Mouse (Mus musculus) testis, adult 2 months (tissue): ENCODE data around the gene Ap3s2. TPM values are rescaled to one million over a fixed set of nuclear protein-coding genes. Genes with fewer than 3 reads are reported as not detected.

ENCODE experiments used
- H3K27ac ChIP-seq: fragments of 200-500 bp; 2 replicates; pipeline ENCODE4 v1.5.1; 2012; ENCODE audit warnings: low read depth, low read length; ENCODE audit not compliant: control insufficient read depth, insufficient read depth
- H3K27me3 ChIP-seq: fragments of 200-500 bp; 2 replicates; pipeline ENCODE4 v1.6.1; 2012; ENCODE audit warnings: mild to moderate bottlenecking, low read length, moderate library complexity; ENCODE audit not compliant: control insufficient read depth, insufficient read depth
- H3K36me3 ChIP-seq: fragments of 200-500 bp; 2 replicates; pipeline ENCODE4 v1.6.1; 2012; ENCODE audit warnings: mild to moderate bottlenecking, low read length; ENCODE audit not compliant: control insufficient read depth, insufficient read depth
- H3K4me1 ChIP-seq: fragments of 200-500 bp; 2 replicates; pipeline ENCODE4 v1.6.1; 2012; ENCODE audit warnings: low read length; ENCODE audit not compliant: control insufficient read depth, insufficient read depth
- H3K4me3 ChIP-seq: fragments of 200-500 bp; 2 replicates; pipeline ENCODE4 v1.5.1; 2012; ENCODE audit warnings: low read depth, mild to moderate bottlenecking, low read length, moderate library complexity, mixed read lengths; ENCODE audit not compliant: control insufficient read depth
- CTCF ChIP-seq: fragments of 200-500 bp; IDR thresholded peaks from 2 replicates; pipeline ENCODE4 v1.5.1; 2012; ENCODE audit warnings: low read depth, mild to moderate bottlenecking, inconsistent platforms, low read length, moderate library complexity; ENCODE audit not compliant: control insufficient read depth, insufficient read depth, insufficient replicate concordance
- POLR2A ChIP-seq: fragments of 200-500 bp; IDR thresholded peaks from 2 replicates; pipeline ENCODE4 v1.6.1; 2012; ENCODE audit warnings: low read depth, mild to moderate bottlenecking, inconsistent platforms, low read length, moderate library complexity; ENCODE audit not compliant: control insufficient read depth
- polyA plus RNA-seq: library from polyadenylated mRNA; depleted of rRNA; stranded (reverse); fragments of >200 nt; gene quantifications from 2 replicates; pipeline ENCODE4 v1.2.3, GENCODE M21; 2012

Ap3s2 gene
- polyA plus RNA-seq, 1 experiment, result 6.3 TPM

- H3K4me1 ChIP-seq, result peaks cover 3% of the 10 kb centered on the region; the same call in 1 of the 2 replicates
- peak overlapping the region; percentile 26 for H3K27ac ChIP-seq
- no peaks in the 10 kb centered on the region for H3K36me3 ChIP-seq
- TF ChIP-seq POLR2A, result no peak
- no peak for TF ChIP-seq CTCF
- H3K27me3 ChIP-seq, result no peaks in the 10 kb centered on the region
- peak overlapping the region; percentile 30; the same call in 1 of the 2 replicates for H3K4me3 ChIP-seq
Measured at GRCm38 (mm10) chr7:79935511-79936205, 15.2 kb upstream of the Ap3s2 start.

GRCm38 (mm10) chr7:79934862-79935510, 14.5 kb upstream of the Ap3s2 start, which contains the start of gene Arpin:
Arpin (minus strand) TSS chr7:79935359.
- H3K36me3 ChIP-seq, result no peaks in the 10 kb centered on the region
- no peaks in the 10 kb centered on the region for H3K27me3 ChIP-seq
- peak within 1 kb of the TSS; percentile 26 for H3K27ac ChIP-seq
- TF ChIP-seq POLR2A (no peak), CTCF (no peak)
- H3K4me3 ChIP-seq, result peak within 1 kb of the TSS; percentile 30
- H3K4me1 ChIP-seq, result peaks cover 3% of the 10 kb centered on the region; the same call in 1 of the 2 replicates

DNA sequence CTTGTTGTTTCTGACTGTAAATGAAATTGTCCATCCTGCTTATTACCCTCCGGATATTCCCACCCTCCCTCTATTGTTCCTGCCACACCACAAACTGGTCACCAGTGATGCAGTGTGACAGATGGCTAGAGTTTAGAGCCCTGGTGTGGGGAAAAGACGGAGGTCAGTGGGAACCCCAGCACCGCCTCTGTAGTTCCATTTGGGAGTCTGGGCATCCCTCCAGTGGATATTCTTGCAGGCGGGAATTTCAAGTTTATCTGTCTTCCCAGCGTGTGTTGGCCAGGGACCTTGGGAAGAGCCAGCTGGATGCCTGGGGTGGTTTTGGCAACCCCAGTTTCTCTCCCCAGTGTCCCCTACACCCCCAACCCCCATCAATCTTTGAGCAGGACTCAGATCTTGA, 14.0 kb upstream of the Ap3s2 start:
- Histone ChIP-seq H3K27me3 (no peaks in the 10 kb centered on the region), H3K4me3 (no peak overlapping the region), H3K27ac (no peak overlapping the region), H3K4me1 (peaks cover 3% of the 10 kb centered on the region; the same call in 1 of the 2 replicates), H3K36me3 (no peaks in the 10 kb centered on the region)
- TF ChIP-seq CTCF, result no peak
- no peak for TF ChIP-seq POLR2A

DNA sequence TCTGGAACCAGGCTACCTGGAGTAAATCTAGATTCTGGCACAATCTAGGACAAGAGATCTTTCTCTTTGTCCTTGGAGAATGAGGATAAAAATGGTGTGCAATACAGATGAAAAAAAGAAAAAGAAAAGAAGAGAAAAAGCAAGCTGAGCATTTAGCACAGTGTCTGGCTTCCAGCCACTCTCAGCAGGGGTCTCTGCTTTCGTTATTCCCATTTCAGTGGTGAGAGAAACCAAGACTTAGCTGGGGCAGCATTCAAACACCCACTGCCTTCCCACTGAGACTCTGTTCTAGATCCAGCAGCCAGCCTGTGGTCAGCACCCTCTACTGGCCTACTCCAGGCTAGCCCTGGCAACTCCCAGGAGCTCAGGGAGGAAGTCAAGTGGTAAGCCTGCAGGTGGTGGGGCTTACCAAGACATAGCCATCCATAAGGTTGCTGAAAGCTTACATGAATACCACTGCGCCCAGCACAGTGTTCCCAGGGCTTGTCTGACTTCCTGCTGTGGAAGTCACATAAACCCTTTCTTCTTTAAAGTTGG, 8.1 kb upstream of the Ap3s2 start:
- Histone ChIP-seq H3K27me3 (no peaks in the 10 kb centered on the region), H3K36me3 (no peaks in the 10 kb centered on the region), H3K4me1 (no peaks in the 10 kb centered on the region), H3K27ac (no peak overlapping the region), H3K4me3 (no peak overlapping the region)
- TF ChIP-seq CTCF, result no peak
- TF ChIP-seq POLR2A, result no peak

DNA sequence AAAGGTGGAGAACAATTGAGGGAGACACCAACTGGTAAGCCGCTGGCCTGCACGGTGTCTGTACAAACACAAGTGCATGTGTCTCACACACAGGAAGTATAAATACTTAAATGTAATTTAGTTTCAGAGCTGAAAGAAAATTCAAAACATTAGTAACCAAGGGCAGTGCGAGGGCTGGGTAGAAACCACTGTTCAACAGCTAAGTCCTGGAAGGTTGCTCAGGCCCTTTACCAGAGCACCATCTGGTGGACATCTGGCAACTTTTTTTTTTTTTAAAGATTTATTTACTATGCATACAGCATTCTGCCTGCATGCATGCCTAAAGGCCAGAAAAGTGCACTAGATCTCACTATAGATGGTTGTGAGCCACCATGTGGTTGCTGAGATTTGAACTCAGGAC, 5.9 kb downstream of the Ap3s2 start:
- no peak for TF ChIP-seq POLR2A
- TF ChIP-seq CTCF, result peak; percentile 18; the same call in 1 of the 2 replicates
- Histone ChIP-seq H3K4me1 (no peaks in the 10 kb centered on the region; the same call in 1 of the 2 replicates), H3K27ac (no peak overlapping the region), H3K27me3 (no peaks in the 10 kb centered on the region), H3K36me3 (no peaks in the 10 kb centered on the region; the same call in 1 of the 2 replicates), H3K4me3 (no peak overlapping the region)

DNA sequence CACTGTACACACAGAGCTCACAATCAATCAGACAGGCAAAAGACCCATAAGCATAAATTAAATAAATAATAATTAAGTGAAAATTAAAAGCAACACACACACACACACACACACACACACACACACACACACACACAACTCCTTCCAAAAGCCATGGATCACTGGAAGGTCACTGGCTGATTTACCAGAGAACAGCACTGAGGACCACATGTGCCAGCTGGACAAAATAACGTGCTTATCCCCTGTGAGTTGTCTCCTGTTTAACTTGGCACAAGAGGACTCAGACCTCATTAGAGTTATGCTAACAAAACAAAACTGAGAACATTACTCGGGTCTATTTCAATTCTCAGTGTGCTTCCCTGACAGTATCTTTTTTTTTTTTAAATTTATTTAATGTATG, 13.1 kb downstream of the Ap3s2 start:
- Histone ChIP-seq H3K27me3 (no peaks in the 10 kb centered on the region), H3K4me1 (no peaks in the 10 kb centered on the region), H3K4me3 (no peak overlapping the region), H3K36me3 (peaks cover 1% of the 10 kb centered on the region), H3K27ac (no peak overlapping the region)
- TF ChIP-seq CTCF (no peak), POLR2A (no peak)

GRCm38 (mm10) chr7:79906914-79907313, 13.5 kb downstream of the Ap3s2 start:
- H3K36me3 ChIP-seq, result peaks cover 1% of the 10 kb centered on the region
- peak overlapping the region; percentile 7; the same call in 1 of the 2 replicates for H3K27ac ChIP-seq
- no peak overlapping the region; the same call in 1 of the 2 replicates for H3K4me3 ChIP-seq
- no peak for TF ChIP-seq POLR2A
- TF ChIP-seq CTCF, result no peak
- H3K4me1 ChIP-seq, result no peaks in the 10 kb centered on the region
- no peaks in the 10 kb centered on the region for H3K27me3 ChIP-seq
